Mouse (Mus musculus): ENCODE measurements around the gene Gm21454. TPM values are rescaled to one million over a fixed set of nuclear protein-coding genes. Genes with fewer than 3 reads are reported as not detected.
"Not testable (repeated sequence)": the region's sequence is repeated elsewhere in the genome, so short reads cannot be mapped to it uniquely, and the experiment has no call there.

The Gm21454 gene
- total RNA-seq (2021) = not detected

DNA sequence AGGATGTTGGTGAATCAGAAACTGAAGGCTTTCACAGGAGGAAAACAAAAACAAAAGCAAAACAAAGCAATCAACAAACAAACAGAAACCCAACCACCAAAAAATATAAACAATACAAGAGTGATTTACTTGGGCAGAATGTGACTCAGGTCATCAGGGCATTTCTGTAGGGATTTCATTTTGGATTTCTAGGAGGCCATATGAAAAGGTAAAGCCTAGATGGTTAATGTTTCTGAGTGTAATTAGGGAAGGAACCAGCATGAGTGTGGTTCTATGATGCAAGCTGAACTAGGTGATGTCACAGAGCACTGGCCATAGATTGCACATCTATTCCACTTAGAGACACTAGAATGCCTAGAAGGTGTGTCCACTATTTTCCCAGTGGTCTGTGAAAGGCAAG lies at the start of gene Gm21454, which contains the start of gene Gm21440:
Gene Gm21454, plus strand, starts transcription at position 352 of the 400 bp plus-strand sequence.
Gene Gm21440, plus strand, starts transcription at position 301 of the 400 bp plus-strand sequence.
- DNase-seq (ENCODE audit: low spot score in 2 of 2); intact Hi-C loops (cut with DNase I): not testable (repeated sequence)

DNA sequence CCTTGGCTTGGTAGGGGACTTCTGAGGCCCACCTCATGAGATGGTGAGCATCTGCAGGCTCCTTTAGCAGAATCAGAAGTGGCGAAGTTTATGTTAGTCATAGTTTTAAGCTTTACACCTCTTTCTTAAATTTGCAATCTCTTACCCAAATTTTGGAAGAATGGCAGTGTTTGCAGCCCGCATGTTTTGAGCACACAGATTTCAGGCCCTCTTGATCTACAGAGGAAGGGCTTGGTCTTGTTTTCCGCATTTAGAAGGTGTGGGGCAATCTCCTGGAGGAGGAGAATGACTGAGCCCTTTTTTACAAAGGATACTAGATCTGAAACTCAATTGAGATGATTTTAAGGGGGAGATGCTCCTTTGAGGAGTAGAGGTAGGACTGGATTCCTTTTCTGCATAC lies 28.4 kb upstream of the Gm21454 start, which contains the start of gene Gm21828:
Gene Gm21828, minus strand, starts transcription at position 101 of the 400 bp plus-strand sequence.
- DNase-seq (ENCODE audit: low spot score in 2 of 2); intact Hi-C loops (cut with DNase I): not testable (repeated sequence)

DNA sequence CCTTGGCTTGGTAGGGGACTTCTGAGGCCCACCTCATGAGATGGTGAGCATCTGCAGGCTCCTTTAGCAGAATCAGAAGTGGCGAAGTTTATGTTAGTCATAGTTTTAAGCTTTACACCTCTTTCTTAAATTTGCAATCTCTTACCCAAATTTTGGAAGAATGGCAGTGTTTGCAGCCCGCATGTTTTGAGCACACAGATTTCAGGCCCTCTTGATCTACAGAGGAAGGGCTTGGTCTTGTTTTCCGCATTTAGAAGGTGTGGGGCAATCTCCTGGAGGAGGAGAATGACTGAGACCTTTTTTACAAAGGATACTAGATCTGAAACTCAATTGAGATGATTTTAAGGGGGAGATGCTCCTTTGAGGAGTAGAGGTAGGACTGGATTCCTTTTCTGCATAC lies 96.7 kb downstream of the Gm21454 start, which contains the start of gene Gm21725:
Gene Gm21725, minus strand, starts transcription at position 101 of the 400 bp plus-strand sequence.
- intact Hi-C loops (cut with DNase I); DNase-seq (ENCODE audit: low spot score in 2 of 2): not testable (repeated sequence)

Other genes starting within 250 kb of the Gm21454 start
- gene Gm20807, start 209.6 kb upstream of the Gm21454 start, total RNA-seq (2021) = not detected
- gene Gm21891, start 119.0 kb upstream of the Gm21454 start, total RNA-seq (2021) = not detected
- not detected for gene Gm21425, start 90.5 kb upstream of the Gm21454 start, total RNA-seq (2021)
- gene Gm21828, start 28.5 kb upstream of the Gm21454 start, total RNA-seq (2021) = not detected
- not detected for gene Gm21440, start 51 bp upstream of the Gm21454 start, total RNA-seq (2021)
- gene Gm21725, start 96.6 kb downstream of the Gm21454 start, total RNA-seq (2021) = not detected
- not detected for gene Gm21866, start 213.1 kb downstream of the Gm21454 start, total RNA-seq (2021)
- not detected for gene Gm20773, start 241.6 kb downstream of the Gm21454 start, total RNA-seq (2021)